Comparison of ENCODE assay signal across 15 mouse cellular contexts in genomic region chr5:24709962-24710361, GRCm38 (mm10). TPM values are rescaled to one million over a fixed set of nuclear protein-coding genes. Genes with fewer than 3 reads are reported as not detected.
DNase-seq lines count a peak whose midpoint lies in the region; ATAC-seq lines count a peak whose summit lies in the region.
"Had no signal": no experiment of that assay in that cellular context is flagged by ENCODE, and none has a peak within 500 bp of the region (broad histone marks: within the 10 kb centered on the region; RNA-seq: fewer than 3 reads in every experiment).

No protein-coding gene starts in this region.

- no peak for ATAC-seq in kidney, embryonic 14.5 days (ENCODE audit: low FRiP score, low TSS enrichment)

- intact Hi-C loops in heart, postnatal 14 days (cut with DNase I), result loop anchor here (5.0 kb wide), 1 partner anchor 37 kb away; no protein-coding TSS in a partner anchor

- H3K4me2 ChIP-seq in kidney, embryonic 14.5 days (replicated peaks; ENCODE audit: low read depth, low read length), result no peak overlapping the region
- H3K4me2 ChIP-seq: embryonic facial prominence, embryonic 15.5 days; hindbrain, embryonic 15.5 days had no signal

- H3K9me3 ChIP-seq in kidney, embryonic 14.5 days (ENCODE audit: control insufficient read depth, low read length), result no peaks in the 10 kb centered on the region
- peaks cover 14% of the 10 kb centered on the region; the same call in 1 of the 2 replicates for H3K9me3 ChIP-seq in hindbrain, embryonic 10.5 days
- H3K9me3 ChIP-seq: embryonic facial prominence, embryonic 15.5 days; hindbrain, embryonic 15.5 days had no signal

- DNase-seq in cerebellum, postnatal 14 days, result peak; percentile 23 to 52
- DNase-seq in cerebellum, adult 8-10 months, result no peak
- peak; percentile 57 to 60 for DNase-seq in kidney, postnatal 25 days
- peak; percentile 72 for DNase-seq in MN1 (ENCODE audit: low spot score)
- DNase-seq in heart, postnatal 14 days, result peak; percentile 66 to 77
- no peak for DNase-seq in B cell, adult 2 months
- DNase-seq in hindbrain, embryonic 10.5 days (ENCODE audit: low spot score), result no peak
- DNase-seq: cerebellum, adult 2 months; midbrain, embryonic 14.5 days; spleen, adult 18-20 months; thymus, adult 2 months had no signal

- H3K36me3 ChIP-seq in kidney, embryonic 14.5 days (ENCODE audit: control insufficient read depth, insufficient read depth, low read length), result peaks cover 88% of the 10 kb centered on the region
- peaks cover 81% of the 10 kb centered on the region for H3K36me3 ChIP-seq in hindbrain, embryonic 10.5 days

- H3K4me3 ChIP-seq in kidney, embryonic 14.5 days (ENCODE audit: low read length), result no peak overlapping the region
- no peak overlapping the region for H3K4me3 ChIP-seq in hindbrain, embryonic 10.5 days
- H3K4me3 ChIP-seq: embryonic facial prominence, embryonic 15.5 days; hindbrain, embryonic 15.5 days had no signal

- WGBS in kidney, embryonic 14.5 days, result 83% methylated on average over 2 of the region's 2 CpGs
- WGBS in hindbrain, embryonic 10.5 days, result 69% methylated on average over 2 of the region's 2 CpGs

- no peak overlapping the region for H3K27ac ChIP-seq in kidney, embryonic 14.5 days (ENCODE audit: low read depth, low read length)
- H3K27ac ChIP-seq in hindbrain, embryonic 10.5 days, result no peak overlapping the region
- H3K27ac ChIP-seq: embryonic facial prominence, embryonic 15.5 days; hindbrain, embryonic 15.5 days had no signal

- H3K27me3 ChIP-seq in kidney, embryonic 14.5 days (ENCODE audit: control insufficient read depth, insufficient read depth, low read length), result no peaks in the 10 kb centered on the region
- no peaks in the 10 kb centered on the region for H3K27me3 ChIP-seq in hindbrain, embryonic 10.5 days (ENCODE audit: insufficient read depth, poor library complexity, severe bottlenecking)
- H3K27me3 ChIP-seq: CH12.LX; embryonic facial prominence, embryonic 15.5 days; hindbrain, embryonic 15.5 days had no signal

- no peaks in the 10 kb centered on the region for H3K4me1 ChIP-seq in kidney, embryonic 14.5 days (ENCODE audit: control insufficient read depth, insufficient read depth, low read length)
- no peaks in the 10 kb centered on the region for H3K4me1 ChIP-seq in hindbrain, embryonic 10.5 days (replicated peaks)
- H3K4me1 ChIP-seq: embryonic facial prominence, embryonic 15.5 days had no signal

- H3K9ac ChIP-seq in kidney, embryonic 14.5 days (ENCODE audit: low read depth, low read length), result no peak overlapping the region
- H3K9ac ChIP-seq: embryonic facial prominence, embryonic 15.5 days; hindbrain, embryonic 15.5 days had no signal

RNA-seq across cellular contexts. Expression of gene Wdr86, which starts 20.6 kb away (rescaled TPM):
- polyA plus RNA-seq in kidney, embryonic 14.5 days (2014; fragmentation: Nextera tagmentation; extraction: Ambion mirVana), result 36.1 and 37.0 TPM in 2 replicates
- total RNA-seq in heart, postnatal 14 days (2021), result 1 to 10 TPM in 1 of 2 experiments, under 1 TPM in 1; 0.78 to 1.0 TPM
- 20.9 and 25.2 TPM in 2 replicates for polyA plus RNA-seq in hindbrain, embryonic 10.5 days (2016; fragmentation: Nextera tagmentation; extraction: Ambion mirVana)

RNA-seq across cellular contexts. Expression of gene Nub1, which starts 24.6 kb away (rescaled TPM):
- polyA plus RNA-seq in kidney, embryonic 14.5 days (2014; fragmentation: Nextera tagmentation; extraction: Ambion mirVana), result 33.9 and 45.0 TPM in 2 replicates
- total RNA-seq in heart, postnatal 14 days (2021), result 10 to 100 TPM; 28.5 to 31.1 TPM
- 27.3 and 28.8 TPM in 2 replicates for polyA plus RNA-seq in hindbrain, embryonic 10.5 days (2016; fragmentation: Nextera tagmentation; extraction: Ambion mirVana)

RNA-seq across cellular contexts. Expression of gene Crygn, which starts 47.8 kb away (rescaled TPM):
- 1.7 and 2.6 TPM in 2 replicates for polyA plus RNA-seq in kidney, embryonic 14.5 days (2014; fragmentation: Nextera tagmentation; extraction: Ambion mirVana)
- 1 to 10 TPM in 1 of 2 experiments, not detected in 1; 2.8 TPM for total RNA-seq in heart, postnatal 14 days (2021)
- polyA plus RNA-seq in hindbrain, embryonic 10.5 days (2016; fragmentation: Nextera tagmentation; extraction: Ambion mirVana), result 0.42 and 0.44 TPM in 2 replicates

Comparison
In these comparisons a context has a peak if more than half of its experiments do, and no peak if none do; other contexts are left out.
1. DNase-seq: peak in cerebellum, postnatal 14 days (2 of 2), kidney, postnatal 25 days (2 of 2), MN1 (single experiment) and heart, postnatal 14 days (2 of 2); none in cerebellum, adult 8-10 months (single experiment), B cell, adult 2 months (0 of 2) and hindbrain, embryonic 10.5 days (single experiment).